Mouse (Mus musculus) stomach, embryonic 14.5 days (tissue): ENCODE measurements around the gene Rpusd3. TPM values are rescaled to one million over a fixed set of nuclear protein-coding genes. Genes with fewer than 3 reads are reported as not detected.

Experiments used
- ATAC-seq: fragments of 200-750 bp; cut with Nextera tagmentation; 2 replicates; pipeline ENCODE4 v1.8.0; 2017; ENCODE audit warnings: low read depth, moderate TSS enrichment; ENCODE audit not compliant: insufficient number of reproducible peaks, insufficient read depth, low FRiP score
- H3K27ac ChIP-seq: fragments of 300-500 bp; sonication (generic); 2 replicates; pipeline ENCODE4 v1.5.1; 2014; ENCODE audit warnings: mild to moderate bottlenecking, low read length, moderate library complexity, mixed read lengths
- H3K27me3 ChIP-seq: fragments of 300-500 bp; sonication (generic); 2 replicates; pipeline ENCODE4 v1.6.1; 2014; ENCODE audit warnings: low read length, control low read depth, mixed read lengths; ENCODE audit not compliant: control insufficient read depth, insufficient read depth
- H3K36me3 ChIP-seq: fragments of 300-500 bp; sonication (generic); 2 replicates; pipeline ENCODE4 v1.6.1; 2014; ENCODE audit warnings: mild to moderate bottlenecking, control low read depth, low read length, moderate library complexity, mixed read lengths; ENCODE audit not compliant: control insufficient read depth, insufficient read depth
- H3K4me1 ChIP-seq: fragments of 300-500 bp; sonication (generic); 2 replicates; pipeline ENCODE4 v1.6.1; 2014; ENCODE audit warnings: low read length, control low read depth, mixed read lengths; ENCODE audit not compliant: control insufficient read depth, insufficient read depth
- H3K4me2 ChIP-seq: fragments of 300-500 bp; sonication (generic); replicated peaks from 2 replicates; pipeline ENCODE4 v1.6.1; 2014; ENCODE audit warnings: low read depth, low read length, control low read depth
- H3K4me3 ChIP-seq: fragments of 300-500 bp; sonication (generic); 2 replicates; pipeline ENCODE4 v1.5.1; 2014; ENCODE audit warnings: low read depth, low read length, control low read depth
- H3K9ac ChIP-seq: fragments of 300-500 bp; sonication (generic); replicated peaks from 2 replicates; pipeline ENCODE4 v1.6.1; 2014; ENCODE audit warnings: low read depth, mild to moderate bottlenecking, control low read depth, low read length, moderate library complexity, mixed read lengths
- H3K9me3 ChIP-seq: fragments of 300-500 bp; sonication (generic); 2 replicates; pipeline ENCODE4 v1.6.1; 2016; ENCODE audit warnings: low read depth, low read length, control low read depth; ENCODE audit not compliant: control insufficient read depth
- WGBS: fragments of 180-500 bp; shearing (Covaris S2); extraction: QIAGEN DNeasy Blood & Tissue Kit; methylation state at CpG from one replicate; pipeline ENCODE4 v1.1.7; 2014; 5-methylcytosine and 5-hydroxymethylcytosine counted together
- polyA plus RNA-seq: library from polyadenylated mRNA; unstranded; fragments of >200 nt; fragmentation: Nextera tagmentation; extraction: Ambion mirVana; gene quantifications from 2 replicates; pipeline ENCODE4 v1.2.1, GENCODE M21; 2014

Rpusd3 gene
- polyA plus RNA-seq, 1 experiment from 2014 or later, result 20.2 TPM

DNA sequence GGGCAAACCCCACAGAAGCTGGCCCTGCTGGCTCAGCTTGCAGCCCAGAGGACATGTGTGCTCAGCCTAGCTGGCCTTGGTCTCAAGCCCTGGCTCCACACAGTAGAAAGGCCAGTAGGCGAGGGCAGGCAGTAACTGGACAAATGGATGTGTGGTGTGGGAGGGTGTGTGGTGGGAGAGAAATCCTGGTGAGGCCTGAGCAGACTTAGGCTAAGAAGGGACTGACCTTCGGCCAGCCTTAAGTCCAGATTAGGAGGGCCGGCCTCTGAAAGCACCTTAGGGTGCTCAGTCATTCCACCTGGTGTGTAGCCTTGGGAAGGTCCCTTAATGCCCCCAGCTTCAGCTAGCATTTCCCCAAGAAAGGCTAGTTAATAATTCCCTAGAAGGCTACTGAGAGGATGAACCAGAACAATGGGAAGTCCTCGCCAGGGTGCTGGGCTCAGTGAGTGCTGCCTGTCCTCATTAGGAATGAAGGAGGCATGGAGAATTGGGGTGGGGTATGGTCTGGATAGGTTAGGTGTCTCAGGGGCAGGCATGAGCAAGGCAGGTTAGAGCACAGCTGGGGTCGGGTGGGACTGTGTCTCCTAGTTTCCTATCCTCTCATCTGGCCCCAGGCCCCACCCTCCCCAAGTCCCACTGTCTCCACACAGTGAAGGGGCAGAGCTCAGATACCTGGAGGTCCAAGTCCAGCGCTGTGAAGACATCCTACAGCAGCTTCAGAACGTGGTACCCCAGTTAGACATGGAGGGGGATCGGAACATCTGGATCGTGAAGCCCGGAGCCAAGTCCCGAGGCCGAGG lies 14.3 kb downstream of the Rpusd3 start:
- Histone ChIP-seq H3K9ac (no peak overlapping the region), H3K4me3 (no peak overlapping the region), H3K27me3 (no peaks in the 10 kb centered on the region), H3K27ac (no peak overlapping the region), H3K4me1 (no peaks in the 10 kb centered on the region), H3K9me3 (no peaks in the 10 kb centered on the region), H3K36me3 (no peaks in the 10 kb centered on the region), H3K4me2 (no peak overlapping the region)
- ATAC-seq, result no peak; the same call in 1 of the 2 replicates
- 70% methylated on average over 12 of the region's 12 CpGs for WGBS

DNA sequence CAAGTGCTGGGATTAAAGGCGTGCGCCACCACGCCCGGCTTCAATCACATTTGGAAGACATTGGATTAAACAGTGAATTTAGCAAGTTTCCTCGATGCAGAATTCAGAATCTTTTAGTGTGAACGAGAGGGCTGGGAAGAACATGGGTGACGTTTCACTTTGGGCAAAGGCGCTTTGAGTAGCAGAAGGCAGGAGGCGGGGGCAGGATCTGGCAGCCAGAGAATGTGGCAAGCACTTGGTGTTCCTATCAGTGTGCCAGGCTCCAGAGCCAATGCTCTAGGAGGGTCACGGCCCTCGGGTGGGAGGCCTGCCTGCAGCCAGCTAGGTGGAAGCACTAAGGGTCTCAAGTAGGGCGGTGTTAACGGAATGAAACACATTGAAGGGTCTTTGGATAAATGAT lies 17.0 kb downstream of the Rpusd3 start:
- Histone ChIP-seq H3K36me3 (0 out of 2 replicates have a peak, but pooled peaks cover 3% of the 10 kb centered on the region), H3K4me1 (no peaks in the 10 kb centered on the region), H3K27me3 (no peaks in the 10 kb centered on the region), H3K27ac (no peak overlapping the region), H3K4me2 (no peak overlapping the region), H3K4me3 (no peak overlapping the region), H3K9me3 (no peaks in the 10 kb centered on the region), H3K9ac (no peak overlapping the region)
- no peak for ATAC-seq
- 87% methylated on average over 13 of the region's 13 CpGs for WGBS

GRCm38 (mm10) chr6:113396270-113397030 lies 22.7 kb downstream of the Rpusd3 start:
- Histone ChIP-seq H3K4me2 (no peak overlapping the region), H3K4me3 (no peak overlapping the region), H3K4me1 (peaks cover 7% of the 10 kb centered on the region), H3K9ac (no peak overlapping the region), H3K27me3 (no peaks in the 10 kb centered on the region), H3K36me3 (0 out of 2 replicates have a peak, but pooled peaks cover 3% of the 10 kb centered on the region), H3K27ac (no peak overlapping the region), H3K9me3 (no peaks in the 10 kb centered on the region)
- no peak for ATAC-seq
- WGBS, result 85% methylated on average over 10 of the region's 10 CpGs

GRCm38 (mm10) chr6:113395501-113395900 lies 23.6 kb downstream of the Rpusd3 start:
- no peak overlapping the region for H3K9ac ChIP-seq
- H3K4me3 ChIP-seq, result no peak overlapping the region
- no peak for ATAC-seq
- H3K27me3 ChIP-seq, result no peaks in the 10 kb centered on the region
- no peak overlapping the region for H3K27ac ChIP-seq
- peaks cover 5% of the 10 kb centered on the region; the same call in 1 of the 2 replicates for H3K36me3 ChIP-seq
- no peaks in the 10 kb centered on the region for H3K9me3 ChIP-seq
- WGBS, result 93% methylated on average over 6 of the region's 6 CpGs
- peaks cover 7% of the 10 kb centered on the region for H3K4me1 ChIP-seq
- no peak overlapping the region for H3K4me2 ChIP-seq

DNA sequence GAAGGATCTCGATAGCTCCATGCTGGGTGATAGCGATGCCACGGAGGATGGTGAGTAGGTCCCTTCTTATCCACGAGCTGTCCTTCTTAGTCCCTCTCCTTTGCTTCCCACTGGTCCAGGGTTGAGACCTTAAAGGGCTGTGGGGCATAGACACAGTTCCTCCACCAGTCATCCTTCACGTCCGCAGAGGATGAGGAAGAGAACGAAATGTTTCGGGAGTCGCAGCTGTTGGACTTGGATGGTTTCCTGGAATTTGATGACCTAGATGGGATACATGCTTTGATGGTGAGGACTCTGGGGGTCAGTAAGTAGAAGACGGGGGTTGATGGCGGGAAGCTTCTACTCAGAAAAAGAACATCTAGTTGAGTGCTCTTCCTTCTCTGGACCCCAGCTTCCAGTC lies 24.3 kb downstream of the Rpusd3 start:
- Histone ChIP-seq H3K4me3 (no peak overlapping the region), H3K4me1 (peaks cover 7% of the 10 kb centered on the region), H3K9me3 (no peaks in the 10 kb centered on the region), H3K27ac (no peak overlapping the region), H3K9ac (no peak overlapping the region), H3K27me3 (no peaks in the 10 kb centered on the region), H3K36me3 (peaks cover 10% of the 10 kb centered on the region; the same call in 1 of the 2 replicates), H3K4me2 (no peak overlapping the region)
- WGBS, result 91% methylated on average over 11 of the region's 11 CpGs
- no peak for ATAC-seq

- peaks cover 7% of the 10 kb centered on the region for H3K4me1 ChIP-seq
- no peaks in the 10 kb centered on the region for H3K27me3 ChIP-seq
- 88% methylated on average over 6 of the region's 6 CpGs for whole genome bisulfite sequencing
- no peak overlapping the region for H3K27ac ChIP-seq
- no peaks in the 10 kb centered on the region for H3K9me3 ChIP-seq
- ATAC-seq, result no peak
- H3K4me2 ChIP-seq, result no peak overlapping the region
- H3K36me3 ChIP-seq, result peaks cover 18% of the 10 kb centered on the region; the same call in 1 of the 2 replicates
- no peak overlapping the region for H3K4me3 ChIP-seq
- no peak overlapping the region for H3K9ac ChIP-seq
Measured at GRCm38 (mm10) chr6:113393951-113394350, 25.2 kb downstream of the Rpusd3 start.

DNA sequence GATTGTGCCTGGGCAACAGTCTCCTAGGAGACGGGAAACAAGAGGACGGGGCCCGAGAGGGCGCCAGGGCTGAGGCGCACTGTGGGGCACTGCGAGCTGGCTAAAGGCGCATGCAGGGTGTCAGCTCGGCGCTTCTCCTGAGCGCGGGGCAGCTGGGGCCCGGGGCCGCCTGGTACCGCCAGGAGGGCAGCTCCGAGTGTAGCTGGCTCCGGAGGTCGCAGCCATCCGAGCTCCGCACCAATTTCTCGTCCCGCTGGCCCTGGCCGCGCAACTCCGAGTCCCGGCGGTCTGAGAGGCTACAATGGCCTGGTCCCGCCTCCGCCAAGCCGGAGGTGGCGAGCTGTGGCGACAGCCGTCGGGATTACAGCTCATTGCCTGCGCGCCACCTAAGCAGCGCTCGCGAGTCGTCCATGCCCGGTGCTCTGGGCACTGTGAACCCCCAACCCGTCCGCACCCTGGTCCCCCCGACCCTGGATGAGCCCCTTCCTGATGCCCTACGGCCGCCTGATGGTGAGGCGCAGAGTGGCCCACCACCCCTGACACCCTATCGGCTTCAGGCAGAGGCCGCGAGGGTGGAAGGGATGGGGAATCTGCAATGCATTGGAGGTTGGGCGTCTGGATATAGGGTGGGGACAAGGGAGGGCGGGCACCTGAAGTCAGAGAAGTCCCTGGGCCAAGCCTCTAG lies 26.6 kb downstream of the Rpusd3 start:
- 2% methylated on average over 51 of the region's 51 CpGs for WGBS
- Histone ChIP-seq H3K4me3 (peak overlapping the region; percentile 37), H3K9ac (peak overlapping the region; percentile 58), H3K4me1 (peaks cover 7% of the 10 kb centered on the region), H3K4me2 (peak overlapping the region; percentile 61), H3K27me3 (no peaks in the 10 kb centered on the region), H3K27ac (no peak overlapping the region), H3K9me3 (no peaks in the 10 kb centered on the region), H3K36me3 (peaks cover 28% of the 10 kb centered on the region)
- peak; percentile 73; the same call in 1 of the 2 replicates for ATAC-seq

GRCm38 (mm10) chr6:113392015-113392386 lies 27.1 kb downstream of the Rpusd3 start:
- Histone ChIP-seq H3K36me3 (peaks cover 34% of the 10 kb centered on the region), H3K9ac (peak overlapping the region; percentile 58; the same call in 1 of the 2 replicates), H3K4me3 (peak overlapping the region; percentile 37), H3K9me3 (no peaks in the 10 kb centered on the region), H3K27me3 (no peaks in the 10 kb centered on the region), H3K27ac (no peak overlapping the region), H3K4me1 (peaks cover 7% of the 10 kb centered on the region), H3K4me2 (peak overlapping the region; percentile 61)
- ATAC-seq, result 0 out of 2 replicates have a peak, but pooled peaks have one; percentile 7
- 29% methylated on average over 10 of the region's 10 CpGs for WGBS
